Mouse (Mus musculus) B cell, adult 2 months (primary cell): Measurements from ENCODE around the gene Rcan2.
A peak's percentile ranks its signal among the peaks of the same experiment; 100 is the strongest.

Experiments
- DNase-seq, 2 experiments: peaks; one replicate each; pipeline ENCODE4 v3.0.0; 2022

Rcan2 gene

DNA sequence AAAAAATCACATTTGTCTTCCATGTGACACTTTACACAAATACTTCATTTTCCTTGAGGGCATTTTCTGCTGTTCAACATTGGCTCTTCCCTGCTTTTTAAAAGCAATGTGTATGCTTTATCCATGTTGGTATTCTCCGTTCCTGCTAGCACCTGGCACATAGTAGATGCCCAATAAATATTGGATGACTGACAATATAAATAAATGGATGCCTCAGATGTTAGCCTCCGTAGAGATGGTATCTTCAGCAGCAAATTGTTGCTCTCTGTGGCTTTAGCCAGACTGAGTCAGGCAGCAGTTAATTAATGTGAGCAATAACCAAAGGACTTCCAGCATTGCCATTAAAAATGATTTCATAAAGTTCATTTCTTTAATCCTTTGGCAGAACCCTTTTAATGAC, 223.9 kb downstream of the Rcan2 start:
- no peak for DNase-seq

DNA sequence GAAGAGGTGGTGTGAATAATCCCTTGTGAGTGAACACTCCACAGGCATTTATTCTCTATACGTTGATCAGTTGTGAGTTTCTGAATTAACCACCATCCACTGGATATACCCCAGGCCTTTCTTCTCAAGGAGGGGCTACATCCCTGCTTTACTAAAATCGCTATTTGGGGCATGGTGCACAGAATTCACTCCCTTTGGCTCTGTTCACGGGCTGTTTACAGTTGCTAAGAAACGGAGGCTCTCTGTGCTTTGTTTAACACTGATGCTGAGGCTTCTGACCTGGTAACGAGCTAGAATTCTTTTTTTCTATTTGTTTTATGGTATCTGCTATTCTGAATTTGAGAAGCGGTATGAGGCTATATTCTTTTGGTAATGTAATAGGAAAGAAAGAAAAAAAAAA, 224.8 kb downstream of the Rcan2 start:
- DNase-seq, result no peak

DNA sequence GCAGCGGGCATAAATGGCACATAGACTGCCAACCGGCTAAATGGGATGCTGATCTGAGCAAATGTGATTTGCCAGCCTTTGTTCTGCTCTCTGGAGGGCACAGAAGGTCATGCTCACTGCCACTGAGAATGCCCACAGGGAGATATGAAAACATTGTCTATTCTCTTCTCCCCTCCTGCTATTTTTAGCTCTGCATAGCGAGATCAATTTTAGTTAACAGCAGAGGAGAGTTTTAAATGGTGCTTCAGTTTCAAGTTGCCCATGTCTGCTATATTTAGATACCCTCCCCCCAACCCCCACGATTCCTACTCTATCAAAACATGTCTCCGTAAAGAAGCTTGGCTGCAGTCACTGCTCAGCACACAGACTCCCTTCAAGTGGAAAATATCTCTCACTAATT, 225.2 kb downstream of the Rcan2 start:
- no peak for DNase-seq

DNA sequence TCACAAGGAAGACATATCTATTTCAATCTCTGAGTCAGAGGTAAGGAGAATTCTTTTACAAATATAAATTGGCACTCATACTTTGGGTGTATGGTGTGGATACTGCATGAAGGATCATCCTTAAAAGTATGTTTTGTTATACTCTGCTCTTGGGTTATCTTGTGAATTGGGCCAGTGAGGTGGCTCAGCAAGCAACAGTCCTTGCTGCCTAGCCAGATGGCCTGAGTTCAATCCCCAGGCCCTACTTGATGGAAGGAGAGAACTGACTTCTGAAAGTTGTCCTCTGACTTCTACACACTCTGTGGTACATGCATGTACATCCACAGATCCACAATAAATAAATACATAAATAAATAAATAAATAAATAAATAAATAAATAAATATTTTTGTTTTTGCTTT, 225.6 kb downstream of the Rcan2 start:
- DNase-seq, result no peak

DNA sequence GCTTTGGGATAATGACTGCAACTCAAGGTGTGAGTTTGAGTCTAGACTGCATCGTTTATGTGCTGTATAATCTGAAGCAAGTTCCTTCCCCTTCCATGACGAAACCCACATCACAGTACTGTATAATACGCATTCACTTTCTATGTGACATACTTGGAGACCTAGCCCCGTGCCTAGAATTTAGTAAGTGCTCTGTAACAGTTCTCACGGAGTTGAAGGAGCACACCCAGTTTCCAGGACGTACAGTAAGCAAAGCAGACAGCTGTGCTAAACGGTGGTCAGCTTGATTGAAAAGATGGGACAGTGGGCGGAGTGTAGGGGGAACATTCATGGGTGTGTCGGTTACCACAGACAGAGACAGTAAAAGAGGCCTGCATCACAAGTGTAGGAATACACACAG, 226.2 kb downstream of the Rcan2 start:
- DNase-seq, result no peak

DNA sequence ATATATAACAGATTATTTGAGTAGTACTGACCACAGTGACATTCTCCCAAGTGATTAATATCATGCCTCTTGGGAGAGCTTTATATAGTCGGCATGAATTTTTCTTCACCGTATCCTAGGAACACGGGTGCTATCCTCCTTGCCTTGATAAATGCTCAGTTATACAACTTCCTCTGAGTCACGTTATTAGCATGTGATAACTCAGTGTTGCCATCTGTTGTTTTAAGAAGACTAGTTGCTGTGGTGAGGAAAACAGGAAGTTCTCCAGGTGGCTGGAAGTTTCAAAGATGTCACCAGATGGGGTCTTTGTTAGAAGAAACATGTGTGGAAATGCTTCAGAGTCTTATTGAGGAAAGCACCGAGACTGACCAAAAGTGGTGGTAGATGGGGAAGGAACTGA, 228.5 kb downstream of the Rcan2 start:
- no peak for DNase-seq

DNA sequence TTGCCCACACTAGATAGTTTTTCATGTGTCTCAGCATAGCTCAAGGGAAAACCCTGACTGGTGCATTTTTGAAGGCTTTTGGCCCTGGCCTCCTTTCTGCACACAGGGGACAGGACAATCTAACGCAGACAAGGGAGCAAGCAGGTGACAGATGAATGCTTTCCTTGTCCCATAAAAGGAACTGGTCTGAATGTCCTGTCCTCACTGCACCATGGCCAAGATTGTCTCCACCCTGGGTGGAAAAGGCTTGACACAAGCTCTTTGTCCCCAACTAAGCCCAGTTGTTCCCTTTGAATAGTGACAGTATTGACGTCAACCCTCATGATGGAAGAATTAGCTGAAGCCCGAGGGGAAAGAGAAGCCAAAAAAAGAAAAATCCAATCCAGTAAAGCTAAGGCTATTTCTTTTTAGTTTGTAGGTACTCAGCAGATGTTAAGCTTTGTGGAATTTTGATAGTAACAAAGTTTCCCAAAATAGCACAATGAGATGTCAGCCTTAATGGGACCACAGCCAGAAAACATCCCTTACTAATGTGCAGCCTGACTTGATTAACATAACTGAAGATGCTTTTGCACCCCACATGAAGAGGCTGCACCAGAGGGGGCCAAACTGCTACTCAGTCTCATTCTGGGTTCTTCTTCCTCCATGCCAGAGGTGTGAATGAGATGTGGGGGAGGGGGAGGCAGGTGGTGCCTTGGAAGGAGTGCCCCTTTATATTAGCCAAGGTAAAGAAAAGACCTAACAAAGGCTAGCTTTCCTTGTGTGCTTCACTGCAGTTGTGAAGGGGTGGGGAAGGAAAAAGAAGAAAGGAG, 229.8 kb downstream of the Rcan2 start:
- DNase-seq, result no peak

DNA sequence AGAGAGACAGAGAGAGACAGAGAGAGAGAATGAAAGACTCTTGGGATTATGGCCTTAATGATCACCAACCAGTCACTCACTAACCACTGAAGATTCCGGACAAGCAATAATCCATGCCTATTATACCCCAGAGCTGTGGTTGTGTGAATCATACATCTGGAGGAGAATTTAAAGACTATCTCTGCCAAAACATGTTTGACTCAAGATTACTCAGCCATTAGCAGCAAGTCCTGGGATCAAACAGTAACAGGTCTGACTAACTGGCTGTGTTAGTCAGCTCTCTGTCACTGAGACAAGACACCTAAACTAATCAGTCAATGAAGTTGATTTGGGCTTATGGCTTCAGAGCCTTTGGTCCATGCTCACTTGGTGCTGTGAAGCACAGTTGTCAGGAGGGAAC, 233.9 kb downstream of the Rcan2 start:
- DNase-seq, result no peak

DNA sequence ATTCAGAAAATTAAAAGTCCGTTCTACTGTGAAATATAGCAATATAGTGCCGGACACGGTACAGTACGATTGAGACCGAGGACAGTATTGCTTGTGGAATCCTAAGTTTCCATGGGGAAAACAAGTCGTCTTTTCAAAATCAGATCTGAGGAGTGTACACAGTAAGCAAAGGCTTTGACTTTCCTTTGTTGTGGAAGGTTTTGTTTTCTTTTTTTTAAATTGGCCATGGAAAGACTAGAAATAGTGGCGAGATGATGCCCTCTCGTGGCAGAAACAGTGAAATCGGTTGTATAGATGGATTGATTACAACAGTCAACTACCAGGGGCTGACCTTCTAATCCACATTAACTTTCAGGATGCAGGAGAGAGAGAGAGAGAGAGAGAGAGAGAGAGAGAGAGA, 237.5 kb downstream of the Rcan2 start:
- no peak for DNase-seq

DNA sequence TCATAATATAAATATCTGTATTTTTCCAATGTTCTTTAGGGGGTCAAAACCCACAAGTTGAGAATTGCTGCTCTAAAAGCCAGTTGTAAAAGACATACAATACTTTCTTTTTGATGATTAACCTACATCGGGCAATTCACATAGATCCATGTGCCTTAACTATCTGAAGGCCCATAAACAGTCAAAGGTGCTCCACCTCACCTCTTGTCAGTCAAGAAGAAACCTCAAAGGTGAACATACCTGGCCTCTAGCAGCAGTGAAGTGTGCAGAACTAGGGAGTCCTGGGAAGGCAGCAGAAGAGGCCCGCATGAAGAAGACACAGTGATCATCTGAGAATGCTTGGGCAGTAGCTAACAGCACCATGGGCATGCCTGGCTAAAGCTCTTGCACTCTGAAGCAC, 239.3 kb downstream of the Rcan2 start:
- no peak for DNase-seq

DNA sequence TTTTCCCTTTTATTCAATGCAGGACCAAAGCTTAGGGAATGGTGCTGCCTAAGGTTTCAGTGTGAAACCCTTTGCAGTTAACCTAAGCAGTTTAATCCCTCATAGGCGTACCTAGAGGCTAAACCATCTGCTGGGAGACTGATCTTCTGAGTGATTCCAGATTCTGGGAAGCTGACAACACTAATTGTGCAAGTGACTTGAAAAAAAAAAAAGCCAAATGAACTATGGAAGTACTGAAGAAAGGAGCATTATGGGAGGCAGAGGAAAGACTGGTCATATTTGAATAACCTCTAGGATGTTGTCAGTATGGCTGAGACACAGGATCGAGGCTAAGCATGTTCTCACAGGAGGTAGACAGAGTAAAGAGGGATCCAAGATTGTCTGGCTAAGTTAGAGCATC, 241.2 kb downstream of the Rcan2 start:
- no peak for DNase-seq

DNA sequence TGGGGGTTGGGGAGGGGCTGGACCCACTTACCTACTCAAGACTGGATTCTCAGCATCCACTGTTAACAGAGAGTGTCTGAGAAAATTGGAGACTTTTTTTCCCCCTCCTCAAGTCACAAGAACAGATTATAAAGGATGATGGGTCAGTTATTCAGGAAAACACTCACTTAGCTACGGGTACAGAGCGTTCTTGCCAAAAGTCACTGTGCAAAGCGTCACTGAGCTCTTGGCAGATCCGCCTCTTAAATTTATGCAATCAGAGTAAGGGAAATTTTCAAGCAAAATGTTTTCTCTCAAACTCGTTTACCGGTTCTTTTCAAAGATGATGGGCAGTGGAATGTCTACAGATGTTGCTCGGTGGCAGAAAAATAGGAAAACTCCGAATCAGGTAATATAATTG, 241.7 kb downstream of the Rcan2 start:
- DNase-seq, result no peak

DNA sequence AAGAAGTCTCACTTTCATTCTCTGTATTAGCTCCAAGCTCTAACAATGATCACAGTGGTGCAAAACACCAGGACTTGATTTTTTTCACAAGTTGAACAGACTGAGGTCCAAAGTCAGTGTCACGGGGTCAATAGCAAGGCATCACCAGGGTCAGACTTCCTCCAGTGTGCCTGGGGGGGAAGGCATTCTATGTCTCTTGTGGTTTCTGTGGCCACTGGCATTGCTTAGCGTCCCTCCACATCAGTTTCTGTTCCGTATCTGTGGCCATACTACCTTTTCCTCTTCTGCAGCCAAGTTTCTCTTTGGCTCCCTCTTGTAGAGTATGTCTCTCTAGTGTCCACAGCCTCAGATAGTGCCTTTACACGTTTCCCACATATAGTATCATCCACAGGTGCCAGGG, 252.3 kb downstream of the Rcan2 start:
- peak; percentile 45 to 58 for DNase-seq

DNA sequence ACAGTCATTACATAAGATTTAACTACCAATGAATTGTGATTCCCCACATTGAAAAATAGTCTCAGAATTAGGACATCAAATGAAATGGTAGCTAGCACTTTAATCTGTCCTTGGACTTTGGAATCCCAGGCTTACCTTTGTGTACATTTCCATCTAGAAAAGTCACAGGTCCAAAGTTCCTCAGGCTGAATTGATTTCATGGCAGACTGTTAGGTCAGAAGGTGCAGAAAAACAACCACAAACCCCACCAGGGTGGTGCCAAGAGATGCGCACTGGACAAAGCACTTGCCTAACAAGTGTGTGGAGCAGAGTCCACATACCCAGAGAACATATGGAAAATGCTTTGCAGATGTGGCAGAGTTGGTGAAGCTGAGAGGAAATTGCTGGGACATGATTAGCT, 256.0 kb downstream of the Rcan2 start:
- DNase-seq, result no peak

DNA sequence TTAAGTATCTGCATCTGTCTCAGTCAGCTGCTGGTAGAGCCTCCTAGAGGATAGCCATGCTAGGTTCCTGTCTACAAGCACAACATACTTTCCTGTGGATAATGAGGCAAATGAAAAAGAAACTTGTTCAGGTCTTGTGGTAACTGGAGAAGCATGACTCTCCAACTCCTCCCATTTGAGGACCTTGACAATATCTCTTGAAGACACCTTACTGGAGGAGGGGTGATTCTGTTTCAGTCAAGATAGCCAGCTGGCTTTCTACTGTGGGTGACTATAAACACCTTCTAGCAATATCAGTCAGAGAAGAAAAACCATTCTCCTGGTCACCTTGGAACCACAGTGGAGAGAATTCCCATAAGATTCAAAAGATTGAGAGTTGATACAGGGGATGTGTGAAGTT, 257.0 kb downstream of the Rcan2 start:
- DNase-seq, result no peak

DNA sequence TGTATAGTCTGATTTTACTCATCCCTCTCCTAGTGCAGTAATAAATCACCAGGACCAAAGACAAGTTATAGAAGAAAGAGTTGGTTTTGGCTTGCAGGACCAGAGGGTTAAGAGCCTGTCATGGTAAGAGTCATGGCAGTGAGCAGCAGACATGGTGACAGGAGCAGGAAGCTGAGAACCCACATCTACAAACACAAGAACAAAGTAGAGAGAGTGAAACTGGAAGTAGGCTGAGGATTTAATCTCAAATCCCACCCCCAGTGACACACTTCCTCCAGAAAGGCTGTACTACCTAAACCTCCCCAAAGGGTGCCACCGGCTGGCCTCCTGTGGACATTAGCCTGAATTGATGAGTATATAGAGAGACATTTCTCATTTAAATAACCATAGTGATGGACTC, 259.6 kb downstream of the Rcan2 start:
- no peak for DNase-seq

DNA sequence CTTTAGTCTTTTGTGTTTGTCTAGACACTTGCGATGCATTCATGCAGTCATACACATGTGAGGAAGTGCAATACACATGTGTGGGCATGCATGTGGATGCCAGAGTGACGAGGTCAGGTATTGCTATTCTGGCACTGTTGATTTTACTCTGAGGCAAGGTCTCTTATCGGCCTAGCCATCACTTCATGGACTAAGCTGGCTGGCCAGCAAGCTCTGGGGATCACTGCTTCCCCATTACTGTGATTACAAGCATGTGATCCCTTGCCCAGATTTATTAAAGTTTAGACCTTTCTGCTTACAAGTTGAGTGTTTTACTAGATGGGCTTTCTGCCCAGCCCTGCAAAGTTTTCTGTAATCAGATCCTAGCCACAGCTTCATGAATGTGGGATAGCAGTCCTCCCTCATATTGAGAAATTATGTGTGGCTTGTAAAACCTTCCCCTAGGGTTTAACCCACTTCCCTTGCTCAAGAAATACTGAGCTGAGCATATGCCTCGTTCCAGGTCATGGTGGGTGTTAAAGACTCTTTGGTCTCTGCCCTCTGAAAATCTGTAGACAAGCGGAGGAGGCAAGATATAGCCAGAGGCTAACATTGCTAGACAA, 260.2 kb downstream of the Rcan2 start:
- no peak for DNase-seq

DNA sequence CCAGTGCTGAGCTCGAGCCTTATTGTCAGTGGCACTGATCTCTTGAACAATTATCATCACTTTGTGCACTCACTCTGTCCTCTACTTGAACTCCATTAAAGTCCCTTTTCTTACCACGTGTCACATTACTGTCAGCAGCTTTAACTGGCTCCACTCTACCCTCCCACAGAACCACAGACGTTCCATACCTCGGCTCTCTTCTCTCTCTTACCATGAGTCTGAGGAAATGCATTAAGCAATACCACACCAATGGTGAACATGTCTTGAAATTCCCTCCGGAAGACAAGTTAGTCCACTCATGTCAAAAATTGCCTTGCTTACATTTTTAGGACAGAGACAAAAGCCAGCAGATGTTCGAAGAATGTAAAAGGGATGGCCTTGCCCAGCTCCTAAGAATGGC, 267.7 kb downstream of the Rcan2 start:
- no peak for DNase-seq

DNA sequence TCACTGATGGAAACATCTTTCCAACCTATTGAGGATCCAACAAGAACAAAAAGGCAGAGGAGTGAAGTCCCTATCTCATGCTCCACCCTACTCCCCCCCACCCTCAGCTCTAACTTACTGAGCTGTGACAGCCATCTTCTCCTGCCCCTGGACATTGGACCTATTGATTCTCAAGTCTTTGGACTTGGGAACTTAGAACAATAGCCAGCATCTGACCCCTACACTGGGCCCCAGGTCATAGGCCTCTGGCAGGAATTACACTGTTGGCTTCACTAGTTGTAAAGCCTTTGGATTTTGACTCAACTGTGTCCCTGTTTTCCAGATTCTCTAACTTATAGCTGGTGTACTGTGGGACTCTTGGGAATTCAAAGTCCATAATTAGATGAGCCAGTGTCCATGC, 270.5 kb downstream of the Rcan2 start:
- no peak for DNase-seq

DNA sequence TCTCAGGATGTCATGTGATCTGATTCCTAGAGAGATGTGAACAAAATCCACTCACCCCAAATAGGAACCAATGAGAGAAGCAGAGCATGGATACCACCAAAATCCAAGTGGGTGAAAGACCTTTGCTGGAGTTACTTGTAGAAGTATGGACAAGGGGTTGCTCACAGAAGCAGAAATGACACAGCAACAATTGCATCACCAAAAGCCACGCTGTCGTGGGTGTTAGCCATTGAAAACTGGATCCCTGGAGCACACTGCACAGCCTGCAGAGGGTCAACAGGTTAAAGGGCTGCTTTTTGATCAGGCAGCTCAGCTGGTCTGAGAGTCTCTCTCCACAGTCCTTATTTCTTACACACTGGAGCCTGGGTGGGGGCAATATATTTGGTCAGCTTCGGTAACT, 274.4 kb downstream of the Rcan2 start:
- DNase-seq, result no peak

DNA sequence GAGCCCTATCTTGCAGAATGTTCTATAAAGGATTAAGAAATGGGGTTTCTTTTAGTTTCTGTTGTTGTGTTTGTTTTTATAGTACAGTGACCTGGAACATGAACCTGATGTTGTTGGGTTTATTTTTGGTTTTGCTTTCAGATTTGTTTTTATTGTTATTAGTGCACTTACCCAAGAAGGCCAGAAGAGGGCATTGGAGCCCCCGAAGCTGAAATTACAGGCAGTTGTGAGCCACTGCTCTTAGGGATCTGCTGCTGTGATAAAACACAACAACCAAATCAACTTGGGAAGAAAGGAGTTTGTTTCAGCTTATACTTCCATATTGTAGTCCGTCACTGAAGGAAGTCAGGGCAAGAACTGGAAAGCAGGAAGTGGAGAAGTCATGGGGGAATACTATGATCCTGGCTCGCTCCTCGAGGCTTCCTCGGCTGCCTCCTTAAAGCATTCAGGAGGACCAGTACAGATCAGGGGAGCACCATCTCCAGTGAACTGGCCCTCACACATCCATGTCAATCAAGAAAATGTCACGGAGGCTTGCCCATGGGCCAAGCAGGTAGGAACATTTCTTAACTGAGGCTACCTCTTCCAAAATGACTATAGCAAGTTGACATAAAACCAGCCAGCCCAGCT, 275.0 kb downstream of the Rcan2 start:
- DNase-seq, result peak; percentile 19 to 40

DNA sequence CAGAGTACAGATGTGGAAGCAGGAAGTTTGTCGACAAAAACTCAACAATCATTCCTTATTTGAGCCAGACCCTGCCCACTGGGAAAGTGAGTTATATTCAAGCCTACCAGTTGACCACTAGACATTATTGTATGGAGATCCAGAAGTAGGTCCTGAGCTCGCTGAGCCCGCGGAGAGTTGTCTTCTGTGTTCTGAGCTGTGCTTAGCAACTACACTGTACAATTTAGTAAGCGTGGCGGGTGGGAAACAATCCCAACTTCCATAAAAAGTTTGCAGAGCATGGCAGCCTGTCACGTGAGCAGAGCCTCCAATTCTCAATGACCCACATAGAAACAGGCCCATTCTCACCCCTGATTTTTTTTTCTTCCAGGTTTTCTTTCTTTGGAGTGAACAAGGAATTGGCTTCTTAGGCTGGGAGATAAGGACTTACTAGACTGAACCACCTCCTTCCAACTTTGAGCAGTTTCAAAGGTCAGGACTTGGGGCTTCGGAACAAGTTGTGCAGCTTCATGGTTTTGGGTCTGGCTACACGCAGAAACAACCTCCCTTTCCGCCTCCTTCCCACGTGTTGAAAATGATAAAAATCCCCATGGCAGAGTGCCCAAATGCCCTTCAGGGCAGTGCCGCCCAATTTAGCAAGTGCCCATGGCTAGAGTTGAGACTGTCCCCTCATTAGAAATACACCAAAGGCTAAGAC, 276.1 kb downstream of the Rcan2 start:
- no peak for DNase-seq

DNA sequence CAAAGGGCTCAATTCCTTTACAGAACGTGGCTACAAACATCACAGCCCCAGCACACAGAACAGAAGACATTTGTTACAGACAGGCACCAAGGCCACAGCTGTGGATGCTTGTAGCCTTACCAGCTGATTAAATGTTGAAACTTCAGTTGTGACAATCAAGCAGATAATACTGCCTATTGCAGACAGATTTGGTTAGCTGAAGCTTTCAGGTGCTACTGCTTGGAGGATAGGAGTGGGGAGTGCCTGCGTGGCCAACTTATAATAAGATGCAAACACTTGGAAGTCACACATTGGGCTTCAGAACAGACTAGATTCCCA, 276.7 kb downstream of the Rcan2 start:
- DNase-seq, result no peak
